Mouse (Mus musculus): ENCODE measurements around the gene Olfr315.
"Not testable (repeated sequence)": the region's sequence is repeated elsewhere in the genome, so short reads cannot be mapped to it uniquely, and the experiment has no call there.

Gene Olfr315

DNA sequence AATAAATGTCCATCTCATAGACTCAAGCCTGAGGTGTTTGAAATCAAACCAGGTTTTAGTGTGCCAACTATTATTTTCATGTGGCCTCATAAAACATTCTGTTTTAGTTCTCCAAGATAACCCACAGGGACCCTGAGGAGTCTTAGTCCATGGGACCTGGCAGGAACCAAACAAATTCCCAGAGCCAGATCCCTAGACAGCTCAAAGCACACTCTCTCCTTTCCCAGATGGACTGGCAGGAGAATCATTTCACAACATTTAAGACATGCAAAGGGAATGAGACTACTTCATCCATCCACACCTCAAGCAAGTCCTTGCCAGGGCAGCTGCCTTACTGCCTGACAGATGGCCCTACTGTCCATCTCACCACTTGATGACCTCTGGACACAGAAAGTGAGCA, 55.9 kb downstream of the Olfr315 start, which contains the start of gene Olfr312:
Olfr312 (plus strand) TSS at position 301 of the 400 bp plus-strand sequence.
- not testable (repeated sequence) for DNase-seq

GRCm38 (mm10) chr11:58829764-58830163, 56.8 kb downstream of the Olfr315 start:
- DNase-seq = no peak

Data from right cerebral cortex, adult 18-20 months (tissue).